Mouse (Mus musculus): Measurements from ENCODE around the gene Sptbn4.

- no peak for TF ChIP-seq CEBPB (IDR thresholded peaks at IDR 0.05; ENCODE audit: low read depth)
- no peak for TF ChIP-seq CTCF (IDR thresholded peaks at IDR 0.05; ENCODE audit: control insufficient read depth, insufficient read depth, insufficient read length)
These were observed 138.5 kb downstream of the Sptbn4 start for GRCm38 (mm10) chr7:27308821-27309549.

All from C2C12 (cell line).